In genomic region chr16:91536372-91536771, GRCm38 (mm10) we compare ENCODE assay signal across 18 mouse cellular contexts.
"Had no signal": no experiment of that assay in that cellular context is flagged by ENCODE, and none has a peak within 500 bp of the region (broad histone marks: within the 10 kb centered on the region; RNA-seq: fewer than 3 reads in every experiment).

No protein-coding gene starts in this region.

- H3K9me3 ChIP-seq: limb, embryonic 10.5 days; limb, embryonic 13.5 days; lung, embryonic 15.5 days; midbrain, embryonic 12.5 days; neural tube, embryonic 13.5 days had no signal

- DNase-seq: kidney, adult 18-20 months; kidney, adult 9 months; kidney, postnatal 14 days; kidney, postnatal 4 days; lung, adult 18-20 months; lung, postnatal 10 days; lung, postnatal 36 days; thymus, adult 18-20 months; thymus, postnatal 36 days had no signal

- H3K9ac ChIP-seq: limb, embryonic 13.5 days; lung, embryonic 15.5 days; midbrain, embryonic 12.5 days; neural tube, embryonic 13.5 days had no signal

- H3K36me3 ChIP-seq: limb, embryonic 10.5 days; limb, embryonic 13.5 days; lung, embryonic 15.5 days; midbrain, embryonic 12.5 days; neural tube, embryonic 13.5 days had no signal

- H3K27ac ChIP-seq: hindbrain, postnatal 0 days; limb, embryonic 10.5 days; limb, embryonic 13.5 days; lung, embryonic 15.5 days; midbrain, embryonic 12.5 days; neural tube, embryonic 13.5 days had no signal

- H3K4me3 ChIP-seq: limb, embryonic 10.5 days; limb, embryonic 13.5 days; lung, embryonic 15.5 days; midbrain, embryonic 12.5 days; myocyte; neural tube, embryonic 13.5 days had no signal

- ATAC-seq: hindbrain, postnatal 0 days; inflammation-experienced regulatory T-cells, adult 6 months; midbrain, embryonic 16.5 days had no signal

- H3K4me2 ChIP-seq: limb, embryonic 13.5 days; lung, embryonic 15.5 days; midbrain, embryonic 12.5 days; neural tube, embryonic 13.5 days had no signal

- H3K27me3 ChIP-seq: lung, embryonic 15.5 days; midbrain, embryonic 12.5 days; neural tube, embryonic 13.5 days had no signal
